Mouse (Mus musculus) cortical plate, adult 2 months (tissue): ENCODE measurements around the gene Nadk. TPM values are rescaled to one million over a fixed set of nuclear protein-coding genes. Genes with fewer than 3 reads are reported as not detected.
A peak's percentile ranks its signal among the peaks of the same experiment; 100 is the strongest.
"Not testable (repeated sequence)": the region's sequence is repeated elsewhere in the genome, so short reads cannot be mapped to it uniquely, and the experiment has no call there.

Source experiments
- H3K27ac ChIP-seq: fragments of 200-500 bp; 2 replicates; pipeline ENCODE4 v1.5.1; 2012; ENCODE audit warnings: low read length, control low read depth, inconsistent platforms; ENCODE audit not compliant: insufficient read depth
- H3K4me1 ChIP-seq: fragments of 200-500 bp; 2 replicates; pipeline ENCODE4 v1.6.1; 2011; ENCODE audit warnings: low read length; ENCODE audit not compliant: control insufficient read depth, insufficient read depth
- H3K4me3 ChIP-seq: fragments of 200-500 bp; 2 replicates; pipeline ENCODE4 v1.5.1; 2011; ENCODE audit warnings: mild to moderate bottlenecking, low read length, control low read depth; ENCODE audit not compliant: insufficient read depth
- CTCF ChIP-seq: fragments of 200-500 bp; IDR thresholded peaks from 2 replicates; pipeline ENCODE4 v1.5.1; 2011; ENCODE audit warnings: mild to moderate bottlenecking, control low read depth, low read length; ENCODE audit not compliant: insufficient read depth; ENCODE audit errors: extremely low read depth
- POLR2A ChIP-seq: fragments of 200-500 bp; IDR thresholded peaks from 2 replicates; pipeline ENCODE4 v1.6.1; 2011; ENCODE audit warnings: mild to moderate bottlenecking, low read length, control low read depth; ENCODE audit not compliant: insufficient read depth; ENCODE audit errors: extremely low read depth
- polyA plus RNA-seq: library from polyadenylated mRNA; depleted of rRNA; stranded (reverse); fragments of >200 nt; gene quantifications from 2 replicates; pipeline ENCODE4 v1.2.3, GENCODE M21; 2012

Gene Nadk
- polyA plus RNA-seq, 1 experiment: 66.9 TPM

DNA sequence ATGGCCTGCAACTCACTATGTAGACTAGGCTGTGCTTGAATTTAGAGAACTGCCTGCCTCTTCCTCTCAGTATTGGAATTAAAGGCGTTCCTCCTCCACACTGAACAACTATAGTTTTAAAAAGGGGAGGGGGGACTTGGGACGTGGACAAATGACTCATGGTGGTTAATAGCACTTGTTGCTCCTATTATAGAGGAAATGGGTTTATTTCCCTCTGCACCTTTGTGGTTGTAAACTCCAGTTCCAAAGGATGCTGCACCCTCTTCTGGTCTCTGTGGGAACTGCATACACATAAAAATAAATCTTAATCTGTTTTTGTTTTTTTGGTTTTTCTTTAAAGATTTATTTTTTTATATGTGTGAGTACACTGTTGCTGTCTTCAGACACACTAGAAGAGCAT lies 6.0 kb downstream of the Nadk start:
- Histone ChIP-seq H3K4me1 (peaks cover 5% of the 10 kb centered on the region; the same call in 1 of the 2 replicates), H3K27ac (no peak overlapping the region), H3K4me3 (no peak overlapping the region)
- no peak for TF ChIP-seq POLR2A
- TF ChIP-seq CTCF: peak; percentile 53; the same call in 1 of the 2 replicates

GRCm38 (mm10) chr4:155568632-155569370 lies 6.6 kb downstream of the Nadk start:
- TF ChIP-seq POLR2A (no peak), CTCF (no peak)
- peaks cover 5% of the 10 kb centered on the region; the same call in 1 of the 2 replicates for H3K4me1 ChIP-seq

DNA sequence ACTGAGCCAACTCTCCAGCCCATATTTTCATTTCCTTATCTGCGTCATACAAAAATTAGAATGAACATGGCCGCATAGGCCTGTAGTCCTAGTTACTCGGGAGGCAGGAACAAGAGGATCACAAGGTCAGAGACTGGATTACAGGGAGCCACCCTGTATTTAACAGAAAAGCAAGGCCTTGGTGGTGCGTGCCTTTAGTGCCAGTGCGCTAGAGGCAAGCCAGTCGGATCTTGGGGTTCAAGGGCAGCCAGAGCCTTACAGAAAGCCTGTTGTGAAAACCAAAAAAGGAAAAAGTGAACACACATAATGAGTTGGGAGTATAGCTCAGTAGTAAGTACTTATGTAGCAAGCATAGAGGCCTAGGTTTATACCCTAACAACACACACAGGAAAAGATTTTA lies 7.6 kb downstream of the Nadk start:
- Histone ChIP-seq H3K4me1 (peaks cover 3% of the 10 kb centered on the region; the same call in 1 of the 2 replicates), H3K4me3 (no peak overlapping the region), H3K27ac (no peak overlapping the region)
- TF ChIP-seq CTCF (no peak), POLR2A (no peak)

More at GRCm38 (mm10) chr4:155568632-155569370, 6.6 kb downstream of the Nadk start:
- H3K27ac ChIP-seq: no peak overlapping the region
- H3K4me3 ChIP-seq: no peak overlapping the region

DNA sequence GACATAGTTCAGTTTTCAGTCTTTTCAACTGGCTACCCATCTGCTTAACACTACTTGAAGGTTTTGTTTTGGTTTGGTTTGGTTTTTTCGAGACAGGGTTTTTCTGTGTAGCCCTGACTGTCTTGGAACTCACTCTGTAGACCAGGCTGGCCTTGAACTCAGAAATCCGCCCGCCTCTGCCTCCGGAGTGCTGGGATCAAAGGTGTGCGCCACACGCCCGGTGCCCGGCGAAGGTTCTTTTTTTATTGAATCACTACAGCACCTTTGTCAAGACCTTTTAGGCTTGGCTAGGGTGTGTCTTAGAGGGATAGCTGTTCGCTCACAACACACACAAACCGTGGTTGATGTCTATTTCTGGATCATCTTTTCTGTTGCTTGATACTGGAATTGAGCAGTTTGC lies 8.1 kb downstream of the Nadk start:
- H3K4me3 ChIP-seq, H3K27ac ChIP-seq, H3K4me1 ChIP-seq: not testable (repeated sequence)

- Histone ChIP-seq H3K4me3 (no peak overlapping the region), H3K27ac (no peak overlapping the region), H3K4me1 (no peaks in the 10 kb centered on the region)
- no peak for TF ChIP-seq CTCF
- TF ChIP-seq POLR2A: no peak
Measured at GRCm38 (mm10) chr4:155571442-155571841, 9.3 kb downstream of the Nadk start.

DNA sequence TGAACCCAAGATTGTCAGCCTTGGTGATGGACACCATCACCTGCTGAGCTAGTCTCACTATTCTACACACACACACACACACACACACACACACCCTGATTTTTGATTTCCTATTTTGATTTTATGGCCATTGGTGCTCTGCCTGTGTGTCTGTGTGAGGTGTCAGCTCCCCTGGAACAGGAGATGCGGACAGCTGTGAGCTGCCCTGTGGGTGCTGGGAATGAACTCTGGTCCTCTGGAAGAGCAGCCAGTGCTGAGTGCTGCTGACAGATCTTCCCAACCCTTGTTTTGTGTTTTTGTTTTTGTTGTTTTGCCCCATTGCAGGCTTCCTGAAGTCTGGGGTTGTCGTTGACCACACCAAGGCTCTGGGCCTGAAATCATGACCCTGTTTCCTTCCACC lies 11.0 kb downstream of the Nadk start:
- Histone ChIP-seq H3K27ac (no peak overlapping the region), H3K4me1 (no peaks in the 10 kb centered on the region), H3K4me3 (no peak overlapping the region)
- TF ChIP-seq POLR2A (no peak), CTCF (no peak)

GRCm38 (mm10) chr4:155573876-155574275 lies 11.7 kb downstream of the Nadk start:
- TF ChIP-seq POLR2A (no peak), CTCF (no peak)
- Histone ChIP-seq H3K4me3 (no peak overlapping the region), H3K27ac (no peak overlapping the region), H3K4me1 (no peaks in the 10 kb centered on the region)

- Histone ChIP-seq H3K4me3 (no peak overlapping the region), H3K4me1 (no peaks in the 10 kb centered on the region), H3K27ac (no peak overlapping the region)
- TF ChIP-seq CTCF (no peak), POLR2A (no peak)
Measured at GRCm38 (mm10) chr4:155574931-155575330, 12.8 kb downstream of the Nadk start.

- Histone ChIP-seq H3K4me1 (no peaks in the 10 kb centered on the region), H3K4me3 (no peak overlapping the region), H3K27ac (no peak overlapping the region)
- TF ChIP-seq POLR2A: no peak
- no peak for TF ChIP-seq CTCF
Measured at GRCm38 (mm10) chr4:155575521-155575920, 13.3 kb downstream of the Nadk start.

GRCm38 (mm10) chr4:155577132-155577531 lies 15.0 kb downstream of the Nadk start:
- H3K4me3 ChIP-seq: no peak overlapping the region
- no peaks in the 10 kb centered on the region for H3K4me1 ChIP-seq
- no peak overlapping the region for H3K27ac ChIP-seq
- no peak for TF ChIP-seq CTCF
- TF ChIP-seq POLR2A: no peak
